Mouse (Mus musculus) lung, embryonic 14.5 days (tissue): Measurements from ENCODE around the gene Nfkbie. TPM values are rescaled to one million over a fixed set of nuclear protein-coding genes. Genes with fewer than 3 reads are reported as not detected.

Experiments
- ATAC-seq: fragments of 200-750 bp; cut with Nextera tagmentation; 2 replicates; pipeline ENCODE4 v1.8.0; 2017; ENCODE audit warnings: mild to moderate bottlenecking, moderate TSS enrichment, moderate library complexity; ENCODE audit not compliant: insufficient read depth
- DNase-seq: peaks from one replicate; pipeline ENCODE4 v3.0.0-alpha.2; 2015
- H3K27ac ChIP-seq: fragments of 300-500 bp; sonication (generic); 2 replicates; pipeline ENCODE4 v1.5.1; 2014; ENCODE audit warnings: low read depth, mild to moderate bottlenecking, moderate library complexity
- H3K27me3 ChIP-seq: fragments of 300-500 bp; sonication (generic); 2 replicates; pipeline ENCODE4 v1.6.1; 2014; ENCODE audit warnings: low read length, control low read depth; ENCODE audit not compliant: insufficient read depth
- H3K36me3 ChIP-seq: fragments of 300-500 bp; sonication (generic); 2 replicates; pipeline ENCODE4 v1.6.1; 2014; ENCODE audit warnings: control low read depth; ENCODE audit not compliant: insufficient read depth
- H3K4me1 ChIP-seq: fragments of 300-500 bp; sonication (generic); 2 replicates; pipeline ENCODE4 v1.6.1; 2014; ENCODE audit warnings: antibody characterized with exemption, control low read depth; ENCODE audit not compliant: insufficient read depth
- H3K4me2 ChIP-seq: fragments of 300-500 bp; sonication (generic); 2 replicates; pipeline ENCODE4 v1.6.1; 2014; ENCODE audit warnings: mild to moderate bottlenecking
- H3K4me3 ChIP-seq: fragments of 300-500 bp; sonication (generic); 2 replicates; pipeline ENCODE4 v1.5.1; 2014; ENCODE audit warnings: low read depth, low read length
- H3K9ac ChIP-seq: fragments of 300-500 bp; sonication (generic); 2 replicates; pipeline ENCODE4 v1.6.1; 2014
- H3K9me3 ChIP-seq: fragments of 300-500 bp; sonication (generic); 2 replicates; pipeline ENCODE4 v1.6.1; 2016; ENCODE audit warnings: low read depth, low read length, control low read depth
- CTCF ChIP-seq: IDR thresholded peaks from 2 replicates; pipeline ENCODE4 v1.5.1; 2016; ENCODE audit warnings: antibody characterized with exemption, low read depth
- WGBS: fragments of 180-500 bp; shearing (Covaris S2); extraction: QIAGEN DNeasy Blood & Tissue Kit; methylation state at CpG from one replicate; pipeline ENCODE4 v1.1.7; 2014; 5-methylcytosine and 5-hydroxymethylcytosine counted together
- polyA plus RNA-seq: library from polyadenylated mRNA; unstranded; fragments of >200 nt; fragmentation: Nextera tagmentation; extraction: Ambion mirVana; gene quantifications from 2 replicates; pipeline ENCODE4 v1.2.1, GENCODE M21; 2014

Nfkbie gene
- polyA plus RNA-seq, 1 experiment from 2014 or later: 3.1 TPM

- Histone ChIP-seq H3K36me3 (0 out of 2 replicates have a peak, but pooled peaks cover 3% of the 10 kb centered on the region), H3K27me3 (peaks cover 66% of the 10 kb centered on the region), H3K4me3 (peak overlapping the region; percentile 72), H3K9me3 (no peaks in the 10 kb centered on the region), H3K27ac (no peak overlapping the region), H3K9ac (peak overlapping the region; percentile 74), H3K4me2 (peak overlapping the region; percentile 99), H3K4me1 (peaks cover 10% of the 10 kb centered on the region; the same call in 1 of the 2 replicates)
- DNase-seq (peak; percentile 63), ATAC-seq (peak; percentile 33)
- TF ChIP-seq CTCF: peak; percentile 57
- 3% methylated on average over 46 of the region's 68 CpGs for WGBS
Measured at GRCm38 (mm10) chr17:45548541-45549512, 6.7 kb upstream of the Nfkbie start.

- peaks cover 58% of the 10 kb centered on the region for H3K27me3 ChIP-seq
- 0 out of 2 replicates have a peak, but pooled peaks cover 3% of the 10 kb centered on the region for H3K36me3 ChIP-seq
- no peaks in the 10 kb centered on the region for H3K9me3 ChIP-seq
- TF ChIP-seq CTCF: 0 out of 2 replicates have a peak, but pooled peaks have one; percentile 11
- H3K4me2 ChIP-seq: peak within 1 kb of the TSS; percentile 99
- ATAC-seq: peak; percentile 25; the same call in 1 of the 2 replicates
- H3K9ac ChIP-seq: peak within 1 kb of the TSS; percentile 74
- DNase-seq: peak; percentile 66
- 0 out of 2 replicates have a peak, but pooled peaks cover 5% of the 10 kb centered on the region for H3K4me1 ChIP-seq
- H3K4me3 ChIP-seq: peak within 1 kb of the TSS; percentile 72
- under 1% methylated on average over 15 of the region's 29 CpGs for WGBS
- H3K27ac ChIP-seq: no peak within 1 kb of the TSS
Measured at GRCm38 (mm10) chr17:45549617-45550181, 5.8 kb upstream of the Nfkbie start, which contains the start of gene Tmem151b. Gene Tmem151b (minus strand): TSS chr17:45549677.

GRCm38 (mm10) chr17:45550253-45550652, 5.2 kb upstream of the Nfkbie start:
- DNase-seq (no peak), ATAC-seq (no peak)
- H3K9me3 ChIP-seq: no peaks in the 10 kb centered on the region
- H3K27ac ChIP-seq: no peak overlapping the region
- H3K36me3 ChIP-seq: 0 out of 2 replicates have a peak, but pooled peaks cover 3% of the 10 kb centered on the region
- 0 out of 2 replicates have a peak, but pooled peaks cover 2% of the 10 kb centered on the region for H3K4me1 ChIP-seq
- 11% methylated on average over 5 of the region's 5 CpGs for WGBS
- H3K27me3 ChIP-seq: peaks cover 52% of the 10 kb centered on the region
- TF ChIP-seq CTCF: no peak
- H3K4me2 ChIP-seq: peak overlapping the region; percentile 99
- peak overlapping the region; percentile 72; the same call in 1 of the 2 replicates for H3K4me3 ChIP-seq
- H3K9ac ChIP-seq: no peak overlapping the region

- WGBS: 49% methylated on average over 7 of the region's 7 CpGs
- no peaks in the 10 kb centered on the region for H3K4me1 ChIP-seq
- DNase-seq (no peak), ATAC-seq (no peak)
- H3K27me3 ChIP-seq: peaks cover 41% of the 10 kb centered on the region
- no peaks in the 10 kb centered on the region for H3K9me3 ChIP-seq
- no peak for TF ChIP-seq CTCF
- H3K27ac ChIP-seq: no peak overlapping the region
- no peak overlapping the region for H3K4me3 ChIP-seq
- H3K36me3 ChIP-seq: 0 out of 2 replicates have a peak, but pooled peaks cover 3% of the 10 kb centered on the region
- no peak overlapping the region for H3K9ac ChIP-seq
- no peak overlapping the region for H3K4me2 ChIP-seq
Measured at GRCm38 (mm10) chr17:45551249-45551796, 4.2 kb upstream of the Nfkbie start.

GRCm38 (mm10) chr17:45551816-45552451, 3.6 kb upstream of the Nfkbie start:
- H3K9ac ChIP-seq: no peak overlapping the region
- H3K27ac ChIP-seq: no peak overlapping the region
- DNase-seq (peak; percentile 88), ATAC-seq (peak; percentile 5; the same call in 1 of the 2 replicates)
- WGBS: 3% methylated on average over 8 of the region's 8 CpGs
- peak; percentile 91 for TF ChIP-seq CTCF
- H3K4me2 ChIP-seq: no peak overlapping the region
- H3K4me1 ChIP-seq: no peaks in the 10 kb centered on the region
- no peak overlapping the region for H3K4me3 ChIP-seq
- H3K27me3 ChIP-seq: peaks cover 41% of the 10 kb centered on the region
- H3K9me3 ChIP-seq: no peaks in the 10 kb centered on the region
- H3K36me3 ChIP-seq: no peaks in the 10 kb centered on the region

- WGBS: 76% methylated on average over 3 of the region's 3 CpGs
Measured at GRCm38 (mm10) chr17:45553065-45553464, 2.4 kb upstream of the Nfkbie start.

More at GRCm38 (mm10) chr17:45553065-45553464, 2.4 kb upstream of the Nfkbie start:
- H3K36me3 ChIP-seq: no peaks in the 10 kb centered on the region
- H3K4me2 ChIP-seq: no peak overlapping the region
- H3K27me3 ChIP-seq: peaks cover 35% of the 10 kb centered on the region
- H3K4me1 ChIP-seq: no peaks in the 10 kb centered on the region
- no peak for TF ChIP-seq CTCF
- no peak overlapping the region for H3K27ac ChIP-seq
- ATAC-seq (no peak), DNase-seq (no peak)
- H3K9me3 ChIP-seq: no peaks in the 10 kb centered on the region
- H3K4me3 ChIP-seq: no peak overlapping the region
- H3K9ac ChIP-seq: no peak overlapping the region
